ENCODE assay signal across 25 mouse cellular contexts in the genomic region with DNA sequence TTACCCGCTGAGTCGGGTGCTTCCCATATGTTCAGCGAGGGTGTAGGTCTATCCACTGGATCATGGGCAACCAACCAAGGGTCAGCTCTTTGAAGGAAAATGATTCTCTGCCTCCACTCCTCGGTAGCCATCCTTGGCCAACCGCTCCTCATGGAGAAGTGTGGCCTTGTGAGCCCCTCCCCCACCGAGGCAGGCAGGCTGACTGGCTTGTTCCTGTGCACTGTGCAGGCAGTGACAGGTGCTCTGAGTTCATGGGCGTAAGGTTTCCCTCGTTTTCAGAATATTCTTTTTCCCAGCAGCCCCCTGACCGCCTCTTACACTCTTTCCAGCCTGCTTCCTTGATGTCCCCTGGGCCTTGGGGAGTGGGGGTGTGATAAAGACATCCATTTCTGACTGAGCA. TPM values are rescaled to one million over a fixed set of nuclear protein-coding genes. Genes with fewer than 3 reads are reported as not detected.
DNase-seq lines count a peak whose midpoint lies in the region; ATAC-seq and TF ChIP-seq lines count a peak whose summit lies in the region.
"Had no signal": no experiment of that assay in that cellular context is flagged by ENCODE, and none has a peak within 500 bp of the region (broad histone marks: within the 10 kb centered on the region; RNA-seq: fewer than 3 reads in every experiment).

No protein-coding gene starts in this region.

- H3K36me3 ChIP-seq in kidney, embryonic 15.5 days, result peaks cover 20% of the 10 kb centered on the region
- H3K36me3 ChIP-seq in E14TG2a.4 (ENCODE audit: insufficient read depth, low read length), result peaks cover 26% of the 10 kb centered on the region
- H3K36me3 ChIP-seq in embryonic facial prominence, embryonic 12.5 days, result peaks cover 15% of the 10 kb centered on the region
- H3K36me3 ChIP-seq: hindbrain, embryonic 15.5 days; midbrain, embryonic 12.5 days; neural tube, embryonic 12.5 days had no signal

- peak overlapping the region; percentile 75 for H3K27ac ChIP-seq in kidney, embryonic 15.5 days
- H3K27ac ChIP-seq in embryonic facial prominence, embryonic 12.5 days, result peak overlapping the region; percentile 51; the same call in 1 of the 2 replicates
- H3K27ac ChIP-seq: heart, embryonic 15.5 days; hindbrain, embryonic 15.5 days; midbrain, embryonic 12.5 days; neural tube, embryonic 12.5 days had no signal

- peak overlapping the region; percentile 19; the same call in 1 of the 2 replicates for H3K4me2 ChIP-seq in kidney, embryonic 15.5 days
- no peak overlapping the region for H3K4me2 ChIP-seq in embryonic facial prominence, embryonic 12.5 days (replicated peaks)
- H3K4me2 ChIP-seq: heart, embryonic 15.5 days; hindbrain, embryonic 15.5 days; liver, embryonic 11.5 days; midbrain, embryonic 12.5 days; neural tube, embryonic 12.5 days had no signal

- DNase-seq in kidney, adult 11 months, result no peak
- DNase-seq in embryo, embryonic 10 days (ENCODE audit: low spot score), result peak; percentile 55
- no peak for DNase-seq in urinary bladder, postnatal 14 days (ENCODE audit: low spot score)
- no peak for DNase-seq in adrenal gland, postnatal 10 days
- DNase-seq: adrenal gland, postnatal 14 days; cerebellum, adult 8-10 months; forebrain, postnatal 0 days; heart, postnatal 36 days; kidney, adult 8-10 months; layer of hippocampus, adult 9-11 months; left cerebral cortex, postnatal 4 days; liver, postnatal 0 days; retina, postnatal 1 day; right cerebral cortex, postnatal 25 days; spleen, adult 18-20 months had no signal

- H3K4me3 ChIP-seq in kidney, embryonic 15.5 days (replicated peaks), result no peak overlapping the region
- H3K4me3 ChIP-seq in E14TG2a.4 (replicated peaks; ENCODE audit: low read length), result peak overlapping the region; percentile 32; the same call in 1 of the 2 replicates
- H3K4me3 ChIP-seq in embryonic facial prominence, embryonic 12.5 days, result no peak overlapping the region
- H3K4me3 ChIP-seq: heart, embryonic 15.5 days; hindbrain, embryonic 15.5 days; midbrain, embryonic 12.5 days; neural tube, embryonic 12.5 days had no signal

- H3K4me1 ChIP-seq in kidney, embryonic 15.5 days, result peaks cover 63% of the 10 kb centered on the region
- H3K4me1 ChIP-seq in E14TG2a.4 (replicated peaks; ENCODE audit: low read depth, low read length), result peaks cover 30% of the 10 kb centered on the region
- H3K4me1 ChIP-seq in embryonic facial prominence, embryonic 12.5 days, result peaks cover 31% of the 10 kb centered on the region
- H3K4me1 ChIP-seq: hindbrain, embryonic 15.5 days had no signal

- no peaks in the 10 kb centered on the region for H3K27me3 ChIP-seq in kidney, embryonic 15.5 days
- H3K27me3 ChIP-seq in E14TG2a.4 (ENCODE audit: insufficient read depth, low read length), result no peaks in the 10 kb centered on the region
- no peaks in the 10 kb centered on the region for H3K27me3 ChIP-seq in embryonic facial prominence, embryonic 12.5 days
- H3K27me3 ChIP-seq: heart, embryonic 15.5 days; hindbrain, embryonic 15.5 days; midbrain, embryonic 12.5 days; neural tube, embryonic 12.5 days had no signal

- no peak for TF ChIP-seq CTCF in E14TG2a.4 (conservative IDR thresholded peaks at IDR 0.05; ENCODE audit: low read length)

- no peak overlapping the region for H3K9ac ChIP-seq in kidney, embryonic 15.5 days
- no peak overlapping the region for H3K9ac ChIP-seq in embryonic facial prominence, embryonic 12.5 days
- H3K9ac ChIP-seq: forebrain, postnatal 0 days; heart, embryonic 15.5 days; hindbrain, embryonic 15.5 days; liver, postnatal 0 days; midbrain, embryonic 12.5 days; neural tube, embryonic 12.5 days had no signal

- peak; percentile 9; the same call in 1 of the 2 replicates for ATAC-seq in kidney, embryonic 15.5 days (replicated peaks; ENCODE audit: low FRiP score)
- no peak for ATAC-seq in embryonic facial prominence, embryonic 12.5 days (ENCODE audit: insufficient number of reproducible peaks, insufficient read depth, low FRiP score, low TSS enrichment)
- ATAC-seq: activated CD4-positive, CD25-positive, alpha-beta regulatory T cell, adult 4 months; forebrain, postnatal 0 days; liver, postnatal 0 days had no signal

- WGBS in kidney, embryonic 15.5 days, result 47% methylated on average over 9 of the region's 9 CpGs
- WGBS in embryonic facial prominence, embryonic 12.5 days, result 38% methylated on average over 9 of the region's 9 CpGs

- no peaks in the 10 kb centered on the region for H3K9me3 ChIP-seq in kidney, embryonic 15.5 days (replicated peaks)
- no peaks in the 10 kb centered on the region for H3K9me3 ChIP-seq in E14TG2a.4 (ENCODE audit: low read length)
- no peaks in the 10 kb centered on the region for H3K9me3 ChIP-seq in embryonic facial prominence, embryonic 12.5 days
- H3K9me3 ChIP-seq: heart, embryonic 15.5 days; hindbrain, embryonic 15.5 days; midbrain, embryonic 12.5 days; neural tube, embryonic 12.5 days had no signal

RNA-seq across cellular contexts. Expression of gene Itga9, which starts 17.0 kb away (rescaled TPM):
- polyA plus RNA-seq in kidney, embryonic 15.5 days (2015; fragmentation: Nextera tagmentation; extraction: Ambion mirVana), result 25.8 and 26.1 TPM in 2 replicates
- 18.7 and 24.9 TPM in 2 replicates for polyA plus RNA-seq in embryonic facial prominence, embryonic 12.5 days (2016; fragmentation: Nextera tagmentation; extraction: Ambion mirVana)
- 10 to 100 TPM; 41.6 to 56.8 TPM for total RNA-seq in adrenal gland, postnatal 10 days (2021)
- total RNA-seq: monocyte, adult 5-6 weeks had no signal
